Mouse (Mus musculus) bone marrow macrophage, adult 2 months (primary cell): ENCODE data around the gene Atad2b. TPM values are rescaled to one million over a fixed set of nuclear protein-coding genes. Genes with fewer than 3 reads are reported as not detected.
A peak's percentile ranks its signal among the peaks of the same experiment; 100 is the strongest.

Experiments
- H3K27ac ChIP-seq: 2 replicates; pipeline ENCODE4 v1.5.1; 2012; ENCODE audit warnings: low read depth, low read length; ENCODE audit not compliant: insufficient read depth
- H3K4me1 ChIP-seq: 2 replicates; pipeline ENCODE4 v1.6.1; 2012; ENCODE audit warnings: low read length; ENCODE audit not compliant: control insufficient read depth, insufficient read depth
- H3K4me3 ChIP-seq: 2 replicates; pipeline ENCODE4 v1.5.1; 2012; ENCODE audit warnings: mild to moderate bottlenecking, low read length, moderate library complexity; ENCODE audit not compliant: insufficient read depth
- CTCF ChIP-seq: IDR thresholded peaks from 2 replicates; pipeline ENCODE4 v1.5.1; 2012; ENCODE audit warnings: low read depth, mild to moderate bottlenecking, low read length, moderate library complexity
- POLR2A ChIP-seq: IDR thresholded peaks from 2 replicates; pipeline ENCODE4 v1.6.1; 2012; ENCODE audit warnings: mild to moderate bottlenecking, low read depth, low read length, borderline replicate concordance
- polyA plus RNA-seq: library from polyadenylated mRNA; stranded (reverse); fragments of >200 nt; gene quantifications from 2 replicates; pipeline ENCODE4 v1.2.4, GENCODE M21; 2012; ENCODE audit not compliant: missing spikeins, insufficient read depth, insufficient read length

Atad2b gene
- 18.0 and 18.7 TPM in 2 replicates for polyA plus RNA-seq

- Histone ChIP-seq H3K4me1 (peaks cover 21% of the 10 kb centered on the region), H3K4me3 (peak within 1 kb of the TSS; percentile 93), H3K27ac (peak within 1 kb of the TSS; percentile 88)
- TF ChIP-seq POLR2A (no peak), CTCF (peak; percentile 34; the same call in 1 of the 2 replicates)
Measured at GRCm38 (mm10) chr12:4916994-4917804, at the start of gene Atad2b. Gene Atad2b (plus strand): TSS chr12:4917353.

- H3K4me1 ChIP-seq: no peaks in the 10 kb centered on the region
- TF ChIP-seq CTCF: no peak
- TF ChIP-seq POLR2A: no peak
- H3K27ac ChIP-seq: no peak overlapping the region
- H3K4me3 ChIP-seq: no peak overlapping the region
Measured at GRCm38 (mm10) chr12:4868924-4869323, 48.2 kb upstream of the Atad2b start.

GRCm38 (mm10) chr12:4871260-4871659 is 45.9 kb upstream of the Atad2b start:
- no peak for TF ChIP-seq POLR2A
- no peak for TF ChIP-seq CTCF
- no peak overlapping the region for H3K27ac ChIP-seq
- no peak overlapping the region for H3K4me3 ChIP-seq
- no peaks in the 10 kb centered on the region for H3K4me1 ChIP-seq

DNA sequence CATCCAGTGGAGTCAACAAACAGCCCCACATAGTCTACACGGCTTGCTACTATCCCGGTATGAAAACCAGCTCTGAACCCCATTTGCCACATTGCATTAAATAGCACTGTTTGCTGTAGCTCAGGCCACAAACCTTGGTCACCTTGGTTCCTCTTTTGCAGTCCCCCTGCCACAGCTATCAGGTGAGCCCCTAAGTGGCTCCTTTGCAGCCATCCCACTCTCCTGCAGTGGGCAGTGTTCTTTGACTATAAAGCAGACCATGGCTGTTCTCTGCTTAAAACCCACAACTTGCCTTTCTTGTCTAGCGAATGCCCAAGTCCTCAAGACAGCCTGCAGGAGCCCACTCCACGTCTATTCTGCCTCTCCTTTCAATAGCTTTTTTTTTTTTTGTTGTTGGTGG is 44.9 kb upstream of the Atad2b start:
- TF ChIP-seq POLR2A: no peak
- no peak for TF ChIP-seq CTCF
- Histone ChIP-seq H3K27ac (no peak overlapping the region), H3K4me1 (no peaks in the 10 kb centered on the region), H3K4me3 (no peak overlapping the region)

- Histone ChIP-seq H3K4me1 (no peaks in the 10 kb centered on the region), H3K4me3 (no peak overlapping the region), H3K27ac (no peak overlapping the region)
- no peak for TF ChIP-seq POLR2A
- no peak for TF ChIP-seq CTCF
Measured at GRCm38 (mm10) chr12:4872983-4873477, 44.1 kb upstream of the Atad2b start.

DNA sequence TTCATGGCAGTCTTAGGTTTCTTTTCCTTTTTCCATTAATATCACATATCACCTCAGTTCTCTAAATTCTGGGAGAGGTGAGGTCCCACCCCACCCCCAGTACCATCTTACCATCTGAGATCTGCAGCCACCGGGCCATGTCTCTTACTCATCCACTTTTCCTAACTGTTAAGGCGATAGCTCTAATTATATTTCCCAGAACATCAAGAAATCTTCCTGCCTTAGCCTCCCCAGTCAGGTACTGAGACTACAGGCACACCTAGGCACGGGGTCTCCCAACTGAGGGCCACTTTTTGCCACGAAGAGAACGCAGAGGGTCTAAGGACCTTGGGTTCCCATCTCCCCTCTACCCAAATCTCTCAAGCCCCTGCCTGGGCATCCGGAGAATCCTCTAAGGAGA is 43.6 kb upstream of the Atad2b start:
- Histone ChIP-seq H3K4me1 (no peaks in the 10 kb centered on the region), H3K27ac (no peak overlapping the region), H3K4me3 (no peak overlapping the region)
- TF ChIP-seq POLR2A (no peak), CTCF (no peak)

- no peak for TF ChIP-seq CTCF
- no peak for TF ChIP-seq POLR2A
- Histone ChIP-seq H3K4me1 (no peaks in the 10 kb centered on the region), H3K27ac (no peak within 1 kb of the TSS), H3K4me3 (peak within 1 kb of the TSS; percentile 47)
Measured at GRCm38 (mm10) chr12:4874161-4874927, 42.8 kb upstream of the Atad2b start, which contains the start of gene Mfsd2b. Gene Mfsd2b (minus strand): TSS chr12:4874359.

- Histone ChIP-seq H3K4me3 (no peak overlapping the region), H3K4me1 (no peaks in the 10 kb centered on the region), H3K27ac (no peak overlapping the region)
- TF ChIP-seq POLR2A (no peak), CTCF (no peak)
Measured at GRCm38 (mm10) chr12:4875623-4876022, 41.5 kb upstream of the Atad2b start.

DNA sequence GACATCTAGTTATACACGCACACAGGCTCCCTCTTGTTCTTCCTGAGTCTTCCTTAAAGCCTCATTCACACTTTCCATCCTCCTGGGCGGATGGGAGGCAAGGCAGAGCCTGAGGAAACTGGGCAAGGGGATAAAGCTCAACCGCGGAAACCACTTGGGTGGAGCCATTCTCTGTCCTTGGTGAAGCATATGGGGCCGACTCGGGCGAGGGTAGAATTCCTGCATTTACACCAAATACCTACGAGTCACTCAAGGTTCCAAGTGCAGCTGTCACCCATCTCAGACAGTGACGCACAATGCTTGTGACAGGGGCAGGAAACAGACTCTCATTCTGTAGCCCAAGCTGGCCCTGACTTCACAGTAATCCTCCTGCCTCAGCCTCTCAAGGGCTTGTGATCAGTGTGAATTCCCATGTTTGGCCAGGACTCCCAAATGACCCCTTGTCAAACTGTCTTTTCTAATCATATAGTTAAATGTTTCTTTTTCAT is 38.8 kb upstream of the Atad2b start:
- no peaks in the 10 kb centered on the region for H3K4me1 ChIP-seq
- H3K27ac ChIP-seq: no peak overlapping the region
- no peak for TF ChIP-seq CTCF
- TF ChIP-seq POLR2A: no peak
- H3K4me3 ChIP-seq: no peak overlapping the region

DNA sequence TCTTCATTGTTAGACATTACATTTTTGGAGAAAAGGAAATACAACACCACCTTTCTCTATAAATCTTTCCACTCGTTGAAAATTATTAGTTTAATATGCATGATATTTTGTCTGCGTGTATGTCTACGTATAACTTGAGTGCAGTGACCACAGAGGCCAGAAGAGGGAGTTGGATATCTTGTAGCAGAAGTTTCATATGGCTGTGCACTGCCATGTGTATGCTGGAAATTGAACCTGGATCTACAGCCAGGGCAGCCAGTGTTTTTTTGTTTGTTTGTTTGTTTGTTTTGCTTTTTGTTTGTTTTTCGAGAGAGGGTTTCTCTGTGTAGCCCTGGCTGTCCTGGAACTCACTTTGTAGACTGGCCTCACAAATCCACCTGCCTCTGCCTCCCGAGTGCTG is 38.1 kb upstream of the Atad2b start:
- TF ChIP-seq CTCF (no peak), POLR2A (no peak)
- no peak overlapping the region for H3K27ac ChIP-seq
- H3K4me1 ChIP-seq: no peaks in the 10 kb centered on the region
- H3K4me3 ChIP-seq: no peak overlapping the region
